Mouse (Mus musculus): ENCODE data around the gene 4933434E20Rik.

Gene 4933434E20Rik

DNA sequence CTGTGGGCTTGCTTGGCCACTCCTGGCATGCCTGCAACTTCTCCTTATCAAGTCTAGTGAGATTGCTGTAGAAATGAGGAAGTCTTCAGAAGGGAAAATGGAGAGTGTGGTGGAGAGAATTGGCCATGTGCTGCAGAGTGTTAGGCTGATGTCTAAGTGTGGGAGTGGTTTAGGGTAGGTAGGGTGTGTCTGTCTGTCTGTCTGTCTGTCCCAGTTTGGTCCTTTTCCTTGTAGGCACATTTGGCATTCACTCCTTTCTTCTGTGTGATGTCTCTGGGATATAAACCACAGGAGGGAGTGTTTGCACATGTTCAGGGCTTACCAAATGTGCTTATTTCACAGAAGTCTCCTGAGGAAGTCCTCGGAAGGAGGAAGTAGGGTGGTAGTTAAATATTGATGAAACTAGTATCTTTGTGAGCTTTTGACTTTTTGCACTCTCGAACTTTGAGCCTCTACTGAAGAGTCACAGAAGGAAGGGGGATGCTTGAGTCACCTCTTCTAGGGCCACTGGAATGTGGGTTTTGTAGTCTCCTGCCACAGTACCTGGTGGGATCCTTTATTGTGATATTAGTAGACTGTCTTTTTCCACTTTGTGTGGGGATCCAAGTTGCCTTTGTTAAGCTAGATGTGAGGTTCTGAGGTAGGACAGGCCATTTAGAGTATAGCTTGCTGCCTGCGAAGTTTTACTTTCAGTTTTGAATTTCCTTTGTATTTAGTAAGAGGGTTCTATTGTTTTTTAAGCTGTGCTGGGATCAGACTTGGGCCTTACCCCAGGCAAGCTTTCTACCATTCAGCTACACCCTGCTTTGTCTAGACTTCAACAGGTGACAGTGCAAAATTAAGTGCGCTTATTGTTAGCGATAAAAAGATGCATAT, 30.2 kb downstream of the 4933434E20Rik start:
- peak; percentile 20 to 23 for DNase-seq (ENCODE audit: low spot score in 2 of 2)

DNA sequence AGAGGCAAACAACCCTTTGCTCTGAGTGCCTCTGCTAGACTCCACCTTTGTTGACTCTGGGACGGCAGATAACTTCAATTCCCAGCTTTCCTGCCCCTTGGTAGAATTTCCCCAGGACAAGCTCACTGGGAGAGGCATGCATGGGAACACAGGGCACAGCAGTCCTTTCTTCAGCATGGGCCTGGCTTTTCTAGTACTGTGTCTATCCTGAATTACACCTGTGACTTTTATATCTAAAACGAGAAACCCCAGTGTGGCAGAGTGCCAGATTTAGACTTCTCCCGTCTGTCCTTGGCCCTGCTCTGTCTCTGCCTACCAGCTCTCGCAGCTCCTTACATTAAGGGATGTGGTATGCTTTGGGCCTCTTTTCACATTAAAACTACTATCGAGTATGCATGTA, 31.6 kb downstream of the 4933434E20Rik start:
- DNase-seq (ENCODE audit: low spot score in 2 of 2): peak in 1 of 2 experiments; percentile 27

DNA sequence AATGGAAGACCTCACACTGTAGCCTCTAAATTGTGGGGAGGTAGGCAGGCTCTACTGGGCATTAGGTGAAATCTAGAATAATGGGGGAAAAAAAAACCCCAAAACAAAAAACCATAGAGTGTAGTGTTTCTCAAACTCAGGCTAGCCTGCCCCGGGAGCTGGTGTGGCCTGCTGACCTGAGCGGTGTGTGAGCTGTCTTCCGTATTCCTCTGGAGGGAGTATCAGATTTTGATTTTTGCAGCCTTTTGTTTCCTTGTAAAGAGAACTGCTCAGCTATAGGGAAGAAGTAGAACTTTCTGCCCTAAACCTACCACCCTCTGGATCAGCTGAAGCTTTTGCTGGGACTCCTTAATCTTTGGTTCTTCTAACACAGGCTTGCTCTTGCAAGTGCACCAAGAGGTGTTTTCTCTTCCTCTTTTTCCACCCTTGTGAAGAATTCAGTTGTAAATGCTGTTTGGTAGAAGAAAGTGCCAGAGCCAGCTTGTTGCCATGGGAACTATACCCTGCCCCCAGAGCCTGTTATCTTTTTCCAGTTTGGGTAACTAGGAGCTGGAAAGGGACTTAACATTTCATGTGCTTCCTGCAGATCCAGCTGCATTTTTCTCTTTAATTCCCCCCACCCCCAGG, 32.4 kb downstream of the 4933434E20Rik start:
- DNase-seq (ENCODE audit: low spot score in 2 of 2): no peak

DNA sequence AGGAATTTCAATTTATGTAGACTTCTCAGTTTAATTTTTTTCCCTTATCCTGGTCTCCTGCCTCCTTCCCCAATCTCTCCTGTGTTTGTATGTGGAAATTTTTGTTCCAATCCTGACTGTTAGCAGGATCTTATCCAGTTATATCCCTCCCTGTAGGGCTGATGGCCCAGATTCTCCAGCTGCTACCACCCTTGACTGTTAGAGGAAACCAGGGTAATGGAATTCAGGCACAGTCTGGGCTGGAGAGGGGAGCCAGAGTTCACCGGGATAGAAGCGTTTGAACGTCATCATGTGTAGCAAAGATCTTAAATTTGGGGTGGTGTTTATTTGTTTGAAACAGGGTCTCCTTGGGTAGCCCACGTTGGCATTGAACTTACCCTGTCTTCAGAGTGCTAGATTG, 33.4 kb downstream of the 4933434E20Rik start:
- no peak for DNase-seq (ENCODE audit: low spot score in 2 of 2)

DNA sequence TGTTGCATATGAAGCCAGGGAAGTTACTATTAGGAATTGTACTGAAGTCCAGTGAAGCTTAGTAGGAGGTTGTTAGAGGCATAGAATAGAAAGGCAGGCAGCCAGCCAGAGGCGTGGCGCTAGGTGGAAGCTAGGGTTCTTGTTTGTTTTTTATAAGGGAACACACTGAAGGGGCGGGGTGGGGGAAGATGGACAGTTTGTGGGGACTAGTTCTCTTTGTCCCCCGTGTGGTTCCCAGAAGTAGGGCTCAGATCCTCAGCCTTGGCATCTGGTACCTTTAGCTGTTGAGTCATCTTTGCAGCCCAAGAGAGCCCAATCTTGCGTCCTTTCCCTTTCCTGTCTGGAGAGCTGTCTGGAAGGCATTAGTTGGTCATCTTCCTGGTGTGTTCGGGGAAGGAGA, 33.8 kb downstream of the 4933434E20Rik start:
- DNase-seq (ENCODE audit: low spot score in 2 of 2): no peak

DNA sequence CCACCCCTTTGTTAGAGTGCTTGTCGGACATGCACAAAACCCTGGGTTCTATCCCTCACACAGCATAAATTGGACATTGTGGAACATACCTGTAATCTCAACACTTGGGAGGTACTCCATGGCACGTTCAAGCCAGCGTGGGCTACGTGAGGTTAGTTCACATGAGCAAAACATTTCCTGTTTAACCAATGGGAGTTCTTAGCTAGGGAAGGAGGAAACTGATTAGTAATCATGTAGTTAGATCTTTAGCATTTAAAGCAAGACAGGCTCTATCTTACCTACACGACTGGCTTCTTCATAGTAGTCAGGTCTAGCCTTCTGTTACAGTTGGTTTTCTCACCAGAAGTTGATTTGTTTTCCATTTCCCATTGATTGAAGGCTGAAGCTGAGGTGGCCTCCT, 34.6 kb downstream of the 4933434E20Rik start:
- DNase-seq (ENCODE audit: low spot score in 2 of 2): no peak

DNA sequence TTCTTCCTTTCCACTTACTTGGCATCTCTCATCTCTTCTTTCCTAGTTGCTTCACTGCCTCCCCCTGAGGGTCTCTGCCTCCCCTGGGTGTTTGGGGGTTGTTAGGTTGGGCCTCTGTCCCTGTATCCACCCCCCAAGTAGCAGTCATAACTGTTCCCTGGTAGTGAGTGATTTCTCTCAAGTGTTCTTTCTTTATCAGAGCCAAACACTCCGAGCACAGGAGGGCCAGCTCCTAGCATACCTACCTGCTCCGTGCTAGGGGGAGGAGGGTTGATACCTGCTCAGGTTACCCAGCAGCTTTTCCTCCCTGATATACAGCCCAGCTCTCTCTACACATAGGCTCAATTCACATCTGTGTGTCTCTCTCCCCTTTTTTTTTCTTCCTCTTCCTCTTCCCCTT, 37.2 kb downstream of the 4933434E20Rik start:
- no peak for DNase-seq (ENCODE audit: low spot score in 2 of 2)

DNA sequence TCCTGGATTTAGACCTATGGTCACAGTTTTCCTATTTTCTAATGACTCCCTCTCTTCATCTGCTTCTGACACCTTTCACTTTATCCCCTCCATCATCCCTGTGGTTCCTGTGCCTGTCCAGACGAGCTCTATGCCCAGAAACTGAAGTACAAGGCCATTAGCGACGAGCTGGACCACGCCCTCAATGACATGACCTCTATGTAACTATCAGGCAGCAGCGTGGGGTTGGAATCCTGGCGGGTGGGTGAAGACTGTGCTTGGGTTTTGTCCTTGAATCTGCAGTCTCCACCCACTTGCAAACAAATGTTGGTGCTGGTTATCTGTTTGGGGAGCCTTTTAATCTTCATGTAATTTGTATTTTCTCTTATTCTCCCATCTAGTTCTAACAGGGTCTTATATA, 39.5 kb downstream of the 4933434E20Rik start:
- no peak for DNase-seq (ENCODE audit: low spot score in 2 of 2)

DNA sequence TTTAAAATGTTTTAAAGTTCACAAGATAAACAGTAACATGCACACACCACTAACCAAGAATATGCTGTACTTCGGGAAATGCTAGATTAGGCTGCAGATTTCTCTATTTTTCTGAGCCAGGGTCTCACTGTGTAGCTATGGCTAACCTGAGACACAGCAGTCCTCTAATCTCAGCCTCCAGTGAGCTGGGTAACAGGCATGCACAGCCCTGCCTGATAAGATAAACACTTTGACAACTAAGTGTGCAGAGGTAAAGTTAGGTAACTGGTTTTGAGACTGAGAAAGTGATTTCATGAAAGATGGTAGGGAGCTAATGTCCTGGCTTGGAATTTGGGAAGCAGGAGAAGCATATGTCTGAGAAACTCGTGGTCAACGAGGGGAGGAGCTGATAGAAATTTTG, 43.0 kb downstream of the 4933434E20Rik start:
- DNase-seq (ENCODE audit: low spot score in 2 of 2): no peak

DNA sequence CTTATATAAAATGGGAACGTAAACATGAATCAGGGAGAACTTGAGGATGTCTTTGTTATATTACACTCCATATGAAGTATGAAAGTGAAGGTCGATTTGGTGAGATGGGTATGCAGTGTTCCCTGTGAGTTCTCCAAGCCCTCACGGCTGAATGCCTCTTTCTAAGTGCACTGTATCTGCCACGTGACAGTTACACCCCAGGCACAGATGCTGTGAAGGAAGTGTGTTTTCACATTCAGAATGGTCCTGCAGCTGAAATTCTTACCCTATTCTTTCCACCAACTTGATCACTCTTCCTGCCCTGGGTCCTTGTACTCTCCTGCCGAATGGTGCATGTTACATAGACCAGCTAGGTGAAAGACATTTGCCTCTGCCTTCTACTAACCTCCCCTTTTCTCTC, 46.5 kb downstream of the 4933434E20Rik start:
- no peak for DNase-seq (ENCODE audit: low spot score in 2 of 2)

DNA sequence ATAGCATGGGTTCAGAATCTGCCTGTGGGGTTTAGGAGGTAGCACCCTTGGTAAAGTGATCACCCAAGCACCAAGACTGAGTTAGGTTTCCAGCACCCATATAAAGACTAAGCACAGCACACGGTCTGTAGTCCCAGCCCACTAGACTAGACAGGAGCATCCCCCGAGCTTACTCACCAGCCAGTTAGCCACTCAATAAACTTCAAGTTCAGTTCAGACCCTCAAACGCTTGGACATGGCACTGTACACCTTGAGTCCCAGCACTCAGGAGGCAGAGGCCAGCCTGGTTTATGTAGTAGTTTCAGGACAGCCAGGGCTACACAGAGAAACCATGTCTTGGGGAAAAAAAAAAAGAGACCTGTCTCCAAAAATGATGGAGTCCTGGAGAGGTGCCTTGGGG, 49.6 kb downstream of the 4933434E20Rik start:
- DNase-seq (ENCODE audit: low spot score in 2 of 2): no peak

DNA sequence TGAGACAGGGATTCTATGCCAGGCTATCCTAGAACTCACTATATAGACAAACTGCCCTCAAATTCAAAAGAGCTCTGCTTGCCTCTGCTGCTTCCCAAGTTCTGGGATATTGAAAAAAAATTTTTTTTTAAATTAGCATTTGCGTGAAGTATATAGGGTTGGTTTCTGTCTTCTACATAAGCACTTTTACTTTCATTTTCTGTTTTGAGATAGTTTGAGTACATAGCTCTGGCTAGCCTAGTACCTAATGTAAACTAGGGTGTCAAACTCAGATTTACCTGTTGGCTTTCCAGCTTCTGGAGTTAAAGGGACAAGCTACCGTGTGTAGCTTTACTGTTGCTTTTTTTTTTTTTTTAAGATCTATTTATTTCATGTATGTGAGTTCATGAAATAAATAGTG, 50.2 kb downstream of the 4933434E20Rik start:
- no peak for DNase-seq (ENCODE audit: low spot score in 2 of 2)

DNA sequence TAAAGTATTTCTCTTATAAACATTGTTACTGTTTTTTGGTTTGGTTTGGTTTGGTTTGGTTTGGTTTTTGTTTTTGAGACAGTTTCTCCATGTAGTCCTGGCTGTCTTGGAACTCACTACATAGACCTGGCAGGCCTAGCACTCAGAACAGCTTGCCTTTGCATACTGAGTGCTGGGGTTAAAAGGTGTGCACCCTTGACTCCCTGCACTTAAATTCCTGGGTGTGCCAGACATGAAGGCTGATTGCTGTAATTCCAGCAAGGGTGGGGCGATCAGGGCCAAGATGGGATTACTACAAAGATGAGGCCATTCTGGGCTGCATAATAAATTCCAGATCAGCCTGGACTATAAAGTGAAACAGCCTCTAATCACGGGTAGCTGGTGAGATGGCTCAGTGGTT, 50.8 kb downstream of the 4933434E20Rik start:
- no peak for DNase-seq (ENCODE audit: low spot score in 2 of 2)

DNA sequence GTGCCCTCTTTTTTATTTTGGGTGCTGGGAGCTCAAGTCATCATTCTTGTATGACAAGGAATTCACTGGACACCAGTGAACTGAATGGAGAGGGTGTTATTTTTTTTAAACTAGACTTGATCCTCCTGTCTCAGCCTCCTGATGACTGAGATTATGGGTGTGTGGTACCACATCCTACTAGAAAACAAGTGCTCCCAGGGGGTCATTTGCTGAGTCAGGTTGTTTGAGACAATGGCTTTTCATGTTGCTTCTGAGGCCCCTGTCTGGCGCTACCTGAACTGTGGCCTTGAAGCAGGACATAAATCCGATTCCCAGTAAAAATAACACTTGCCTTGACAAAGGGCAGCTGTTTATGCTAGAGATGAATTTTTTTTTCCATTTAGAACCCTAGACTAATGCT, 51.7 kb downstream of the 4933434E20Rik start:
- DNase-seq (ENCODE audit: low spot score in 2 of 2): no peak

DNA sequence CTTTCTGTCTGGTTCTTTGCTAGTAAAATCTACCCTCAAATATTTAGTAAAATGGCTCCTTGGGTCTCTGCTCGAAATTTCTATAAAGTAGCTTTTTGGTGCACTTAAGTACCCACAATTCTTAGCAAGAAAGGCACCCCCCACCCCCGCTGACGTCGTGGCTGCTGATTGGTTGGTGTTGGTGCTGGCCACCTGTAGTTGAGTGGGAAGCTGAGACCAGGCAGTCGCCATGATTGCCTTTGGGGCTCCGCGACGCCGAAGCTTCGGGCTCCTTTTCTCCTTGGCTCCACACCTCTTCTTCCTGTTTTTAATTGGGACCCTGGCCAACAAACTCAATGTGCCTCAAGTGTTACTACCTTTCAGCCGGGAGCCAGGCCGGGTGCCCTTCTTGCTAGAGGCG, 52.5 kb downstream of the 4933434E20Rik start, which contains the start of gene Nup210l:
Gene Nup210l (plus strand): TSS at position 195 of the 400 bp plus-strand sequence.
- no peak for DNase-seq (ENCODE audit: low spot score in 2 of 2)

DNA sequence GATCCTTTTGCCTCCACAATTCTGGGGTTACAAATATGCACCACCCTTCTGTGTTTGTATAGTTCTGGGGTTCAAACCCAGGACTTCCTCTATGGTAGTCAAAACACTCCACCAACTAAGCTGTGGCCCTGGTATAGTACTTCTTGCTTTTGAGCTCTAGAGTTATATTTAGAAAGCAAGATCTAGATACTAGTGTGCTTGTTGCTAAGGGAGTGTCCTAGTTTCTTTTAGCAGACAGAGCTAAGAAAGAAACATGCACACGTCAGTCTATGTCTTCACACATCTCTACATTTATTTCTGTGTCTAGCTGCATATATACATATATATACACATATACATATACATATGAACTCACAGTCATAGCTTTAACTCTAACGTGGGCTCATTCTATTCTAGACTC, 60.3 kb downstream of the 4933434E20Rik start:
- DNase-seq (ENCODE audit: low spot score in 2 of 2): no peak

DNA sequence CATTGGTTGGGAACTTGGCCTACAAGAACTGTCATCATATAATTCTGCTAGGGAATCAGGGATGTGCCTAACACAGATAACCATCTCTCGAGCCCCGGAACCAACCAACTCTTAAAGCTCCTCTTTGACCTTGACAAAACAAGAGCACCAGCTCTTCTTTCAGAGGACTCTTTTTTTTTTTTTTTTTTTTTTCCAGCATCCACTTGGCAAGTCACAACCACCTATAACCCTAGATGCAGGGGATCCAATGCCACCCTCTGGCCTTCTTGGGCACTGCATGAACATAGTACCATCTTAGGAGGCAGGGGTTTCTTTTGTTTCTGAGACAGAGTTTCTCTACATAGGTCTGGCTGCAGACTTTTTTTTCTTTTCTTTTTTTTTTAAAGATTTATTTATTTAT, 62.9 kb downstream of the 4933434E20Rik start:
- DNase-seq (ENCODE audit: low spot score in 2 of 2): peak in 1 of 2 experiments; percentile 50

DNA sequence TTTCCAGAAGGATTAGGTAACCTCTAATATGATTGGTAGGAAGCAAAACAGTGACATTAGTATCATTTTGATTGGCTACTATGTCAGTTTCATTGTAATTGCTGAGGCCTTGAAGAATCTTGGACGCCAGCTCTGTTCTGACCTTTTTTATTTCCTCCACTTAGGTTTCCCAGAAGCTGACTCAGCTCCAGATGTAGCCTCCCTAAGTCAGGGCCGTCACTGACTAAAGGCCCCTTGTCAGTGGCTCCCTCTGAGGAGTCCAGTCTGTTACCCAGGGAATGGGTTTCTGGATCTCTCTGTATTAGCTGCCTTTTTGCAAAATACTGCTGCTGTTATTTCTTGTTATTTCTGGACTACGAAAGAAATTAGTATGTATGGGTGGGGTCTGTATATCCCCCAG, 64.1 kb downstream of the 4933434E20Rik start:
- DNase-seq (ENCODE audit: low spot score in 2 of 2): no peak

Data from spleen, postnatal 10 days (tissue).